Mouse (Mus musculus) liver, postnatal 0 days (tissue): ENCODE data around the gene Tbc1d8b.

Source experiments
- CTCF ChIP-seq: sonication (generic); IDR thresholded peaks from 2 replicates; pipeline ENCODE4 v1.5.1; 2016; ENCODE audit warnings: antibody characterized with exemption, low read depth
- EP300 ChIP-seq: IDR thresholded peaks from 2 replicates; pipeline ENCODE4 v1.6.1; 2016; ENCODE audit warnings: antibody characterized with exemption, low read depth, mild to moderate bottlenecking

DNA sequence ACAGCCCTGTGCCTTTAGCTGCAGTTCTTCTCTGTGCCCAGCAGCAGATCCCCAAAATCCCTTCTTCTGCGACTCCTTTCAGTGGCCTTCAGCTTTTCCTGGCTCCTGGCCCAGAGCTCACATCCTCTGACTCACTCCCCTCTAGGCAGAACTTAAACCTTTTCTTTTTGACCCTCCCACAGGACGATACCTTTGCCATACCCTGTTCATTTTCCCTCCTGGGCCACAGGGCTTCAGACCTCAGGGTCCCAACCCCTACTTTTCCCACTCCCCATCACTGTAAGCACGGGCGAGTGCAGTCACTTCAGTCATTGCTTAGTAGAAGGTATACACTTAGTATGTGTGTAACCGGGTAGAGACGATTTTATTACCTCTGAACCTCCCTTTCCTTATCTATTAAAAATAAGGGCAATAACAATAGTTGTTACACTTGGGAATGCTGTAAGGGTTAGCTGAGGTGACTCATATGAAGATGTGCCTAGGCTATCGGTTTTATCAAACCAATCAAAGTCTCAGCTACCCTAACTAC, 90.4 kb downstream of the Tbc1d8b start:
- TF ChIP-seq CTCF (no peak), EP300 (no peak)
